Mouse (Mus musculus) heart, adult 2 months (tissue): Measurements from ENCODE around the gene Iqsec1. TPM values are rescaled to one million over a fixed set of nuclear protein-coding genes. Genes with fewer than 3 reads are reported as not detected.

ENCODE experiments used
- DNase-seq, 2 experiments: peaks; one replicate each; pipeline ENCODE4 v3.0.0; 2021
- H3K27ac ChIP-seq: fragments of 200-600 bp; 2 replicates; pipeline ENCODE4 v1.8.1; 2022
- H3K27me3 ChIP-seq: fragments of 200-500 bp; 2 replicates; pipeline ENCODE4 v1.6.1; 2012; ENCODE audit warnings: mild to moderate bottlenecking, low read length, inconsistent platforms, mixed read lengths; ENCODE audit not compliant: control insufficient read depth, insufficient read depth
- H3K36me3 ChIP-seq: fragments of 200-500 bp; 2 replicates; pipeline ENCODE4 v1.6.1; 2012; ENCODE audit warnings: low read length, inconsistent platforms; ENCODE audit not compliant: control insufficient read depth, insufficient read depth
- H3K4me1 ChIP-seq: fragments of 200-500 bp; 2 replicates; pipeline ENCODE4 v1.6.1; 2011; ENCODE audit warnings: low read length; ENCODE audit not compliant: control insufficient read depth, insufficient read depth
- H3K4me3 ChIP-seq: fragments of 200-600 bp; 2 replicates; pipeline ENCODE4 v1.8.1; 2022
- H3K79me2 ChIP-seq: fragments of 200-500 bp; replicated peaks from 2 replicates; pipeline ENCODE4 v1.6.1; 2012; ENCODE audit warnings: mild to moderate bottlenecking, inconsistent platforms, low read length, moderate library complexity, mixed read lengths; ENCODE audit not compliant: control insufficient read depth, insufficient read depth
- H3K9ac ChIP-seq: fragments of 200-500 bp; 2 replicates; pipeline ENCODE4 v1.6.1; 2012; ENCODE audit warnings: low read depth, mild to moderate bottlenecking, control low read depth, inconsistent platforms, low read length, mixed read lengths
- CTCF ChIP-seq: fragments of 200-600 bp; IDR thresholded peaks from 2 replicates; pipeline ENCODE4 v1.8.1; 2022; ENCODE audit warnings: antibody characterized with exemption, mild to moderate bottlenecking, moderate library complexity
- EP300 ChIP-seq: fragments of 200-500 bp; IDR thresholded peaks from 2 replicates; pipeline ENCODE4 v1.6.1; 2011; ENCODE audit warnings: low read depth, low read length, control low read depth; ENCODE audit not compliant: insufficient read depth
- POLR2A ChIP-seq: fragments of 200-500 bp; IDR thresholded peaks from 2 replicates; pipeline ENCODE4 v1.6.1; 2011; ENCODE audit warnings: mild to moderate bottlenecking, low read depth, low read length, control low read depth; ENCODE audit not compliant: insufficient read depth
- WGBS: fragments of 180-500 bp; shearing (Covaris S2); methylation state at CpG from one replicate; pipeline ENCODE4 v1.1.7; 2018; 5-methylcytosine and 5-hydroxymethylcytosine counted together
- intact Hi-C: fragments of 180-260 bp; cut with DNase I; formaldehyde crosslinking; loops from one replicate; pipeline ENCODE4 v1.15.1; 2025
- polyA plus RNA-seq: library from polyadenylated mRNA; depleted of rRNA; stranded (reverse); fragments of >200 nt; gene quantifications from 2 replicates; pipeline ENCODE4 v1.2.3, GENCODE M21; 2012
- total RNA-seq, 2 experiments: library from RNA; stranded (reverse); gene quantifications; 2 replicates each; pipeline ENCODE4 v1.2.3; 2021

Iqsec1 gene
- total and polyA plus RNA-seq, 3 experiments, result 100 to 147 (median 146) TPM

GRCm38 (mm10) chr6:90749414-90749937, 239.0 kb downstream of the Iqsec1 start:
- H3K27ac ChIP-seq, result no peak overlapping the region
- no peak overlapping the region for H3K4me3 ChIP-seq
- no peak for TF ChIP-seq CTCF
- TF ChIP-seq POLR2A, result no peak
- TF ChIP-seq EP300, result no peak
- peaks cover 5% of the 10 kb centered on the region for H3K4me1 ChIP-seq
- WGBS, result 59% methylated on average over 4 of the region's 4 CpGs
- H3K36me3 ChIP-seq, result no peaks in the 10 kb centered on the region
- no peaks in the 10 kb centered on the region for H3K79me2 ChIP-seq
- H3K9ac ChIP-seq, result no peak overlapping the region
- intact Hi-C loops, result no loop called here
- no peaks in the 10 kb centered on the region for H3K27me3 ChIP-seq
- no peak for DNase-seq

DNA sequence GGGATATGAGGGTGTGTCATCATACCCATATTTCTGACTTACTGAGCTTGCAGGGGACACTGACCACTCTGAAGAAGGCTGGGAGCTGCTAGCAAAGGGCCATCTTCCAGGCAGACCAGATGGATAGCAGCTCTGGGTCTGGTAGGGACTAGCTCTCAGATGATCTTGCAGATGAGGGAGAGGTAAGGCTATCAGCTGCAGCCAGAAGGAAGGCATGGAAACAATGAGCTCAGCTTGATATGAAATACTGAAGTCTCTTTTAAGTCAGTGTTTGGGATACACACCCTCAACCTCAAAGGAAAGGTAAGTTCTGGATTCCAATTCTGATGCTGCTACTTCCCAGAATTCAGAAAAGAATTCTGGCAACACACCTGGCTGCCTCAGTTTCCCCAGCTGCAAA, 239.5 kb downstream of the Iqsec1 start:
- H3K9ac ChIP-seq, result no peak overlapping the region
- H3K4me1 ChIP-seq, result peaks cover 5% of the 10 kb centered on the region
- H3K4me3 ChIP-seq, result no peak overlapping the region
- TF ChIP-seq CTCF (no peak), POLR2A (no peak), EP300 (no peak)
- H3K27ac ChIP-seq, result no peak overlapping the region
- no peaks in the 10 kb centered on the region for H3K27me3 ChIP-seq
- no peaks in the 10 kb centered on the region for H3K36me3 ChIP-seq
- intact Hi-C loops, result no loop called here
- DNase-seq, result no peak
- H3K79me2 ChIP-seq, result no peaks in the 10 kb centered on the region

- Histone ChIP-seq H3K27ac (no peak overlapping the region), H3K4me3 (no peak overlapping the region), H3K27me3 (no peaks in the 10 kb centered on the region), H3K36me3 (no peaks in the 10 kb centered on the region), H3K9ac (no peak overlapping the region), H3K79me2 (no peaks in the 10 kb centered on the region), H3K4me1 (peaks cover 5% of the 10 kb centered on the region)
- intact Hi-C loops, result loop anchor here (2.0 kb wide), 1 partner anchor 390 kb away; no protein-coding TSS in a partner anchor
- DNase-seq, result no peak
- 57% methylated on average over 3 of the region's 3 CpGs for WGBS
- TF ChIP-seq CTCF, result peak; percentile 40
- TF ChIP-seq POLR2A, result no peak
- no peak for TF ChIP-seq EP300
These were observed 242.1 kb downstream of the Iqsec1 start for GRCm38 (mm10) chr6:90746331-90746864.

- no peak for DNase-seq
- no peaks in the 10 kb centered on the region for H3K36me3 ChIP-seq
- intact Hi-C loops, result loop anchor here (2.0 kb wide), 2 partner anchors 15 to 391 kb away; no protein-coding TSS in a partner anchor
- peaks cover 2% of the 10 kb centered on the region for H3K4me1 ChIP-seq
- no peak overlapping the region for H3K4me3 ChIP-seq
- H3K79me2 ChIP-seq, result no peaks in the 10 kb centered on the region
- no peak overlapping the region for H3K9ac ChIP-seq
- TF ChIP-seq POLR2A (no peak), CTCF (no peak), EP300 (no peak)
- 68% methylated on average over 3 of the region's 3 CpGs for WGBS
- H3K27ac ChIP-seq, result no peak overlapping the region
- H3K27me3 ChIP-seq, result no peaks in the 10 kb centered on the region
These were observed 242.9 kb downstream of the Iqsec1 start for GRCm38 (mm10) chr6:90745401-90746198.

DNA sequence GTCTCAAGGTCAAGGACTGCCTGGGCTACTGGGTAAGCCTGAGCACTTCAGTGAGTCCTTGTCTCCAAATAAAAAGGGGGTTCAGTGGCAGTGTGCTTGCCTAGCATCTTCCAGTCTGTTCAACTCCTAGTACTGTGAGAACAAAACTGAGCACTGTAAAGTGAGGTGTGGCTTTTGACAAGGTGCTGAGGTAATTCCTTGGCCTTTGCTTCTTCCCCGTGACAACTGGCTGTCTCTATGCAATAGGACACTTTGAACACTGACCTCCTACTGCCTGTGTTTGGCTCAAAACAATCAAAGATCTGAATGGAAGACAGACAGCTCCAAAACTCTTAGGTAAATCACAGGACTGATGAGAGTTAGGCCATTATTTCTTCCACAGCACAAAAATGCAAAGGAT, 246.0 kb downstream of the Iqsec1 start:
- no peaks in the 10 kb centered on the region for H3K27me3 ChIP-seq
- H3K9ac ChIP-seq, result no peak overlapping the region
- TF ChIP-seq CTCF (no peak), EP300 (no peak), POLR2A (no peak)
- H3K79me2 ChIP-seq, result no peaks in the 10 kb centered on the region
- no peak overlapping the region for H3K4me3 ChIP-seq
- 79% methylated on average over 1 of the region's 1 CpGs for WGBS
- no peaks in the 10 kb centered on the region for H3K36me3 ChIP-seq
- DNase-seq, result no peak
- intact Hi-C loops, result no loop called here
- H3K27ac ChIP-seq, result no peak overlapping the region
- peaks cover 5% of the 10 kb centered on the region for H3K4me1 ChIP-seq

GRCm38 (mm10) chr6:90741717-90742116, 246.8 kb downstream of the Iqsec1 start:
- Histone ChIP-seq H3K27ac (no peak overlapping the region), H3K4me3 (no peak overlapping the region), H3K27me3 (no peaks in the 10 kb centered on the region), H3K79me2 (no peaks in the 10 kb centered on the region), H3K36me3 (no peaks in the 10 kb centered on the region), H3K9ac (no peak overlapping the region), H3K4me1 (peaks cover 7% of the 10 kb centered on the region)
- intact Hi-C loops, result no loop called here
- DNase-seq, result no peak
- TF ChIP-seq CTCF (no peak), EP300 (no peak), POLR2A (no peak)
- WGBS, result 93% methylated on average over 5 of the region's 5 CpGs
